Mouse (Mus musculus) kidney, adult 9 months (tissue): ENCODE results near the gene Tars2.
A peak's percentile ranks its signal among the peaks of the same experiment; 100 is the strongest.
"Not testable (repeated sequence)": the region's sequence is repeated elsewhere in the genome, so short reads cannot be mapped to it uniquely, and the experiment has no call there.

ENCODE experiments used
- DNase-seq: peaks from one replicate; pipeline ENCODE4 v3.0.0; 2022

Tars2 gene

GRCm38 (mm10) chr3:95760106-95760505, at the start of gene Tars2:
Gene Tars2 (minus strand): TSS chr3:95760206.
- DNase-seq: no peak

GRCm38 (mm10) chr3:95808384-95808783, 48.4 kb upstream of the Tars2 start:
- no peak for DNase-seq

GRCm38 (mm10) chr3:95807630-95808029, 47.6 kb upstream of the Tars2 start:
- DNase-seq: not testable (repeated sequence)

GRCm38 (mm10) chr3:95806677-95807076, 46.7 kb upstream of the Tars2 start:
- DNase-seq: no peak

GRCm38 (mm10) chr3:95803851-95804250, 43.8 kb upstream of the Tars2 start:
- no peak for DNase-seq

GRCm38 (mm10) chr3:95798756-95799155, 38.8 kb upstream of the Tars2 start:
- DNase-seq: no peak

GRCm38 (mm10) chr3:95794299-95794698, 34.3 kb upstream of the Tars2 start:
- no peak for DNase-seq

GRCm38 (mm10) chr3:95793662-95794061, 33.7 kb upstream of the Tars2 start:
- no peak for DNase-seq

GRCm38 (mm10) chr3:95785501-95785900, 25.5 kb upstream of the Tars2 start:
- DNase-seq: no peak

GRCm38 (mm10) chr3:95771985-95772384, 12.0 kb upstream of the Tars2 start:
- DNase-seq: peak; percentile 41

GRCm38 (mm10) chr3:95765534-95765933, 5.5 kb upstream of the Tars2 start:
- no peak for DNase-seq

- no peak for DNase-seq
These were observed 3.8 kb upstream of the Tars2 start for GRCm38 (mm10) chr3:95763811-95764210.

- DNase-seq: no peak
These were observed 3.0 kb upstream of the Tars2 start for GRCm38 (mm10) chr3:95762961-95763360.

GRCm38 (mm10) chr3:95761771-95762170, 1.8 kb upstream of the Tars2 start:
- DNase-seq: no peak

GRCm38 (mm10) chr3:95760656-95761055, 650 bp upstream of the Tars2 start:
- DNase-seq: no peak

- DNase-seq: no peak
These were observed 1.4 kb downstream of the Tars2 start for GRCm38 (mm10) chr3:95758467-95759218.

- no peak for DNase-seq
These were observed 3.2 kb downstream of the Tars2 start for GRCm38 (mm10) chr3:95756808-95757207.

GRCm38 (mm10) chr3:95754345-95755206, 5.4 kb downstream of the Tars2 start:
- DNase-seq: peak; percentile 98

- no peak for DNase-seq
These were observed 7.1 kb downstream of the Tars2 start for GRCm38 (mm10) chr3:95752935-95753334.

GRCm38 (mm10) chr3:95740406-95740805, 19.6 kb downstream of the Tars2 start:
- DNase-seq: peak; percentile 64

- DNase-seq: peak; percentile 63
These were observed 20.5 kb downstream of the Tars2 start, which contains the start of gene Ecm1 for GRCm38 (mm10) chr3:95739353-95740104. Gene Ecm1 (minus strand): TSS chr3:95739569.

GRCm38 (mm10) chr3:95735071-95735670, 24.8 kb downstream of the Tars2 start:
- DNase-seq: no peak
